Mouse (Mus musculus): ENCODE results near the gene Rgs19.

Gene Rgs19

GRCm38 (mm10) chr2:181693339-181694280 lies at the start of gene Rgs19:
Rgs19 (minus strand) TSS chr2:181693977.
- DNase-seq: peak; percentile 78 to 85

GRCm38 (mm10) chr2:181730051-181730450 lies 36.3 kb upstream of the Rgs19 start:
- no peak for DNase-seq

- DNase-seq: no peak
These were observed 34.0 kb upstream of the Rgs19 start for GRCm38 (mm10) chr2:181727659-181728262.

DNA sequence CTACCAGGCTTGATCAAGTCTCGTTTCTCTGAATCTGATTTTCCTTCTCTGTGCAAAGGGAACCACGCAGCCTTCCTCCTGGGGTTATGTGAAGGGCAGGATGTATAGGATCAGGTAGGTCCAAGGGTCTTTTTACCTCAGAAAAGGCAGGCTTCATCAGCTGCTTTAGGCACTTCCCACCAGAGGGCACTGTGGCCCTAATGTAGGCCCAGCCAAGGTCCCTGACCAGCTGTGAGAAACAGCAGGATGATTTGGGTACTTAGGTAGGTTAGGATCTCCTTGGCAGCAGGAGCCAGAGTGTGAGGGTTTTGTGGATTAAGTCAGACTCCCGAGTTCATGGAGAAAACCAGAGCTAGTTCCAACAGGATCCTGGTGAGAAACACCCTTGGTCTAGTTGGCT lies 28.4 kb upstream of the Rgs19 start:
- peak; percentile 10 to 71 for DNase-seq

- no peak for DNase-seq
These were observed 27.4 kb upstream of the Rgs19 start for GRCm38 (mm10) chr2:181721200-181721599.

DNA sequence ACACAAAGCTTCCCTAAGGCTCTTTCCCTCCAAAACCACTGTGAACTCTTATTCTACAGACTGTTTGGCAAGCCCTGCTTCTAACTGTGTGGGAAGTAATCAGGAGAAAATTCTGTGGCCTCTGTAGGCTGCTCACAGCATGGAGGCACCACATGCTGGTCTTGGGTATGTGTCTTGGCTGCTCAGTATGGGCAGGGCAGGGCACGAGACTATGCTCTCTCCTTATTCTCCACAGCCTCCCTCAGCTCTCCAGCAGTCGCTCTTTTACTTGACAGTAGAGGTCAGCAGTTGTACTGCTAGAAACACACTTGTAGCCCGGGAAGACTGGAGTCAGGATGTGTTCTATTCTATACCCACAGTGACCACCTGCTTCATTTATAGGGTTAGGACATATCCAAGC lies 26.3 kb upstream of the Rgs19 start:
- DNase-seq: no peak

GRCm38 (mm10) chr2:181716991-181717390 lies 23.2 kb upstream of the Rgs19 start:
- no peak for DNase-seq

DNA sequence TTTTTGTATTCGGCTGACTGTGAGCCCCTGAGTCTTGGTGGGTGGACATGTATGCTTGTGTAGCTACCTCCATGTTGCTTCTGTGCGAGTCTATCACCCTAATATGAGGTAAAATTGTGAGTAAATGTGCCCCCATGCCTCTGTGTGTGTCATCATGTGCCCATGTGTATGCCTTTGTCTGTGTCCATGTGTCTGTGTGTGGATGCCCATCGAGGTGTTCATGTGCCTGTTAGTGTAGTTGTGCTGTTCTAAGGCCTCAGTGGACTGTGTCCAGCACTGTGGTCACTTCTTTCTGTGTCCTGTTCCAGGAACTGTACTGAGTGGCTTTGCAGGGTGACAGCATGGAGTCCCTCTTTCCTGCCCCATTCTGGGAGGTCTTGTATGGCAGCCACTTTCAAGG lies 21.6 kb upstream of the Rgs19 start:
- no peak for DNase-seq

DNA sequence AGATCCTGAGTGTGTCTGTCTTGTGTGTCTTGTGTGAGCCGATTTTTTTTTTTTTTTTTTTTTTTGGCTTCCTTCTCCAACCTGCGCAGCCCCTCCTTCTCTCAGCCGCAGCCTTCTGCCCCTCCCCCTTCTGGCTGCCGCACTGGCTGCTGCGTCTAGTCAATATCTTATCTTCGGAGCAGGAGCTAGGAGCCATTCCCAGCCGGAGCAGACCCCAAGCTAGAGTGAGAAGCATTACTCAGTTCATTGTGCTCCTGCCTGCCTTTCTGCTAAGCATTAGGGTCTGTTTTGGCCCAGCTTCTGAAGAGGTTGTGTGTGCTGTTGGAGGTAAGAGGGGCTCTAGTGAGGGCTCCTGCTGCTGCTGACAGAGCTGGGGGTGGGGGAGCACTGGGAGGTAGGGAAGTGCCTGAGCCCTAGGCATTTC lies 21.1 kb upstream of the Rgs19 start, which contains the start of gene Oprl1:
Gene Oprl1 (plus strand): TSS at position 114 of the 424 bp plus-strand sequence.
- no peak for DNase-seq

GRCm38 (mm10) chr2:181713749-181714148 lies 20.0 kb upstream of the Rgs19 start:
- no peak for DNase-seq

DNA sequence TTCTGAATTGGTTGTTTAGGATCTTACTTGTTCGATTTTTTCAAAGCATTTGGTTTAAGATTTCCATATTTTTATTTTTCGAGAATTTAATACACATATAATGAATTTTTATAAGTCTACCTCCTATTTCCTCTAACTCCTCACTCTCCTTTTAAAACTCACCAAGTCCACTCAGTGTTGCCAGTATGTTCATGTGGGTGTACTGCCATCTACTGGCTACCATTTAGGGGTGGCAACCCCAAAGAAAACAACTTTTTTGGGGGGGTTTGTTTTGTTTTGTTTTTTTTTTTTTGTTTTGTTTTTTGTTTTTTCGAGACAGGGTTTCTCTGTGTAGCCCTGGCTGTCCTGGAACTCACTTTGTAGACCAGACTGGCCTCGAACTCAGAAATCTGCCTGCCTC lies 12.9 kb upstream of the Rgs19 start:
- peak; percentile 23 to 53 for DNase-seq

- no peak for DNase-seq
These were observed 4.5 kb upstream of the Rgs19 start, which contains the start of gene Lkaaear1 for GRCm38 (mm10) chr2:181698241-181698640. Lkaaear1 (minus strand) TSS chr2:181698442.

DNA sequence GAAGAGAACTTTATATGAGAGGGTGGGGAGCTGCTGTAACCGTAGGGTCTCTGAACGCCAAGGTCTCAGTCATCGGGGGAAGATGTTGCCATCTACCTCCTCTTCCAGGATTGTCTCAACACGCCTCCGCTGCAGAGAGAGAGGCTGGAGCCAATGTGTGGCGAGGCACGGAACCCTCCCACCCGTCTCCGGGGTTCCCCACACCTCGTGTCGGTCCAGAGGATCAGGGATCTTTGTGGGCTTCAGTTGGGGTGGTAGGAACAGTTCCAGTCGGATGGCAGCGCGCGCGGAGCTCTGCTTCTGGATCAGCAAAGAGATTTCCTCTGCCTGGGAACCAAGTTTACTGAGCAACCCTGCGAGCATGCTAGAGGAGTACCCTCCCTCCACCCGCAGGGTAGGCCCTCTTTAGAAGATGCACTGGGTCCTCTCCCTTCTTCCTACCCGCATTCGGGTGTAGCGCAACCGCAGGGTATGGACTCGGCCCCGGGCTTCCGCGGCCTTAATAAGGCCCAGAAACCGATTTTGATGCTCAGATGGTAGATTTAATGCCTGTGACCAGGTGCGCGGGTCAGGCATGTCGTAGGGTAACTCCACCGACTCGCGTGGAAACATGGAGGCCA lies 3.1 kb upstream of the Rgs19 start:
- no peak for DNase-seq

DNA sequence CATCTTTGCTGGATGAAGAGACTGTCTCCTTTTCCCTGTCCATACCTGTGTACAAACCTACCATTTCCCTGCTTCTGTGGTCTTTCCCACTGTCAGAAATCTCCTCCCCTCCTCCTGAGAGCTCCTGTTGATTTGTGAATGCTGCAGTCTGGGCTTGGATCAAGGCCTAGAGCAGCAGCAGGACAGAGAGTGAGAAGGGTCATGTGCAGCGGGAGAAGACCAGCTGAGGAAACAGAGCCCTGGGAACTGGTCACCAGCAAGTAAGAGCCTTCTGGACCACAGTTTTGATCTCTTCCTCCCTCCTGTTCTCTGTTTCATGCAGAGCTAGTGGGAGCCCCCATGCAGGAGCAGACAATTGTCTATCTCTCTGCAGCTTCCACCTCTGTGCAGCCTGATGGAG lies 2.0 kb upstream of the Rgs19 start:
- no peak for DNase-seq

DNA sequence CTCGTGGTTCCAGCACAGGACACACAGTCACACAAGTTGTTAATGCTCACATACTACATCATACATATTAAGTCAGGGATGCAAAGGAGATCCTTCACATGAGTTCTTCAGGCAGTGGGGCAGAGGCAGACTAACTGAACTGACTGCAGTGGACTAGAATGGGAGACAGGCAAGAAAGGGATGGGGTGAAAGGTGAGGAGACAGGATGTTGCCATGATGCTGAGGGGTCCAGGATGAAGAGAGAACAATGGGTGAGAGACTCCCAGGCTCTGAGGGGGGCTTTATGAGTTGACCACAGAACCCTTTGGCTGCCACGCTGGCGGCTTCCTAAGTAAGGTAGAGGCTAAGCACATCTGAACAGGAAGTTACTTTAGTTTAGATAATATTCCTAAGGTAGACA lies 804 bp upstream of the Rgs19 start:
- no peak for DNase-seq

GRCm38 (mm10) chr2:181692304-181692703 lies 1.5 kb downstream of the Rgs19 start:
- DNase-seq: no peak

DNA sequence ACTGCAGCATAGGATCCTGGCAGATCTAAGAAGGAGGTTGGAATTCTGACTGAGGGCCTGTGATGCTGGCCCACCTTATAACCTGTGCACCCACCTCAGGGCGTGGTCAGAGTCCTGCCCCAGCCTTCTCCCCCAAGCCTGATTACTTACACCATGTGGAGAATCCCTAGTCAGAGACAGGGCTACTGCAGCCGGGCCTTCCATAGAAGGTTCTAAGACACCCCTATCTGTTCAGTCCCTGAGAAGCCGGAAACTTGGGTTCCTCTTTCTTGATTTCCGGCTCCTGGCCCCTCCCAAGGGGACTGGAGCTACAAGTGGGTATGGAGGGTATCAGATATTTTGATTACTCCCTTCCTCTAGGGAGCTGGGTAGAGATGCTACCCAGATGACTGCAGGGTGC lies 2.2 kb downstream of the Rgs19 start:
- DNase-seq: no peak

DNA sequence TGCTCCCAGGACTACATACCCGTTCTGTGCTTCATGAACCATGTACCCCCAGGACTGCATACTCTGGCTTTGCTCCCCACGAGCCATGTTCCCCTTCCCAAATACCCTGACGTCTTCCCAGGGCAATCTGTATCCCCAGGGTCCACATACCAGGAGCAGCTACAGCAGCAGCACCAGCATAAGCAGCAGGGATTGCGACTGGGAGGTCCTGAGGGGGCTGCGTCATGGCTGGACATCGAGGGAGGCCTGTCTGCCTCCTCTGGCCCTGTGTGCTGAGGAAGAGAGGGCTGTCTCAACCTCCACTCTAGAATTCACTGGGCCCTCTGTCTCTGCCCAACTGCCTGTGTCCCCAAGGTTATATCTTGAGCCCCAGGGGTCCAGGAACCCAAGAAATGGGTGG lies 2.7 kb downstream of the Rgs19 start:
- DNase-seq: no peak

- no peak for DNase-seq
These were observed 4.2 kb downstream of the Rgs19 start for GRCm38 (mm10) chr2:181689466-181690160.

GRCm38 (mm10) chr2:181687586-181687985 lies 6.2 kb downstream of the Rgs19 start:
- no peak for DNase-seq

DNA sequence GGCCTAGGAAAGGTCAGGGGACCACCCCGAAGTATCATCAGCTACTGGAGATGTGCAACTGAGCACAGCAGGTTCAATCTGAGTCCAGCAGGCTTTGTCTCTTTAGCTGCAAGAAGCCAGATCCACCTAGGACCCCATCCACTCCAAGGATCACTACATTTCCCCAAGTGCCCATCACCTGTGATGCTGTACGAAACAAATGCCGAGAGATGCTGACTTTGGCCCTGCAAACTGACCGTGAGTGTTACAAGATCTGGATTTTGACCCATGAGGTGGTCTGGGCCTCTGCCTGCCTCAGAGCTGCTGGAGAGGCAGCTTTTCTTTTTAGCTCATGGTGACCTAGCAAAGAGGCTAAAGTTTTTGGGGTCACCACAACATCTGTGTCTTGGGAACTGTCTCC lies 8.1 kb downstream of the Rgs19 start:
- DNase-seq: no peak

DNA sequence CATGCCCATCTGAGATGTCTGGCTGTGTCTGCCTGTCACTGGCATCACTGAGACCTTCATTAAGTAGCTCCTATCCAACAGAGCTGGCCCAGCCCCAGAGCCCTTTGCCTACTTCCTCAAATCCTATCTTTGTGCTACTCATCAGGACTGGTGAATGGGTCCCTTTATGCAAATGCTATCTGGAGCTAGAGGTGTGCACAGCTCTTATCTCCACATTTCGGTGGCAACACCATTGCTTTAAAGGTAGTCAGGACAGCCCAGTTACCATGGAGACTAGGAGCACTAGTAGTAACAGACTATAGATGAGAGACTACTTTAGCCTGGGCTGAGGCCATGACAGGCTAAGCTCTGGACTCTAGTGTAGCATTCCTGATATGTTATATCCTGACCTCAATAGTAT lies 9.1 kb downstream of the Rgs19 start:
- DNase-seq: no peak

- DNase-seq: no peak
These were observed 10.4 kb downstream of the Rgs19 start for GRCm38 (mm10) chr2:181683381-181683780.
